Mouse (Mus musculus) megakaryocyte, embryonic 14.5 days (primary cell): ENCODE data around the gene Foxn3.

Source experiments
- FLI1 ChIP-seq: IDR thresholded peaks from 2 replicates; pipeline ENCODE4 v1.6.1; 2012; ENCODE audit warnings: low read length, inconsistent platforms, mixed read lengths
- GATA1 ChIP-seq: IDR thresholded peaks from 3 replicates; pipeline ENCODE4 v1.6.1; 2012; ENCODE audit warnings: mixed read lengths, low read length, inconsistent platforms, borderline replicate concordance

- no peak for TF ChIP-seq GATA1
- TF ChIP-seq FLI1: no peak
Measured at GRCm38 (mm10) chr12:99319171-99319570, 244.2 kb downstream of the Foxn3 start.
